Mouse (Mus musculus) stomach, postnatal 0 days (tissue): Measurements from ENCODE around the gene Nat8l.

ENCODE experiments used
- CTCF ChIP-seq: IDR thresholded peaks from 2 replicates; pipeline ENCODE4 v1.5.1; 2016; ENCODE audit warnings: antibody characterized with exemption, low read depth, mild to moderate bottlenecking, moderate library complexity
- EP300 ChIP-seq: optimal IDR thresholded peaks from 2 replicates; pipeline ENCODE3; 2016; ENCODE audit warnings: antibody characterized with exemption

DNA sequence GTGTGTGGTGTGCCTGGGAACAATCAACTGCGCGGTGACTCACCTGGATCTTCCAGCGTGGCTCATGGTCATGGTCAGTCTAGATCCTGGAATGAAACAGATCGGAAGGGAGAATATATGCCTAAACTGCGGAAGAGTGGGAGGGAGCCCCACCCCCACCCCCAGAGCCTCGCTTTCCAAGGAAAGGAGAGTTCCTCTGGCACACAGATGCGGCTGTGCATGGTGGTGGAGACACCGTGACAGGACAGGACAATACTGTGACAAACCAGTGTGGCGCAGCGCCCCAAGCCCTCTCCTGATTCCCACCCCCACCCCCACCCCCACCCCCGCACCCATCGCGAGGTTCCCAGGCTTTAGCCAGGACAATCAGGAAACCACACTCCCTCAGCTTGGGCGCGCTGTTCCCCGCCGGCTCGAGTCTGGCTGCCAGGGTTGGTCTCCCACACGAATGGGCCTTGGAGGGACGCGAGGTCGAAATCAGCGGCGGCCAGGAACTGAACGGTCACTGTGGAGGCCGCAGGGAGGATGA lies 13.0 kb upstream of the Nat8l start:
- TF ChIP-seq EP300 (no peak), CTCF (no peak)
